Mouse (Mus musculus) adrenal gland, adult (tissue): ENCODE measurements around the gene Pop5.
A peak's percentile ranks its signal among the peaks of the same experiment; 100 is the strongest.

Source experiments
- DNase-seq, 2 experiments: peaks; one replicate each; pipeline ENCODE4 v3.0.0; 2022 to 2023; ENCODE audit warnings: low spot score in 1 of 2; ENCODE audit not compliant: inconsistent age in 2 of 2

The Pop5 gene

GRCm38 (mm10) chr5:115235786-115236263 lies at the start of gene Pop5:
Gene Pop5 (plus strand): TSS chr5:115235836.
- DNase-seq = peak; percentile 89 to 96

GRCm38 (mm10) chr5:115186371-115187073 lies 49.1 kb upstream of the Pop5 start:
- DNase-seq = no peak

GRCm38 (mm10) chr5:115187188-115188131 lies 48.2 kb upstream of the Pop5 start:
- DNase-seq = peak; percentile 93 to 98

- DNase-seq = peak; percentile 58 to 81
Measured at GRCm38 (mm10) chr5:115188824-115189223, 46.8 kb upstream of the Pop5 start.

DNA sequence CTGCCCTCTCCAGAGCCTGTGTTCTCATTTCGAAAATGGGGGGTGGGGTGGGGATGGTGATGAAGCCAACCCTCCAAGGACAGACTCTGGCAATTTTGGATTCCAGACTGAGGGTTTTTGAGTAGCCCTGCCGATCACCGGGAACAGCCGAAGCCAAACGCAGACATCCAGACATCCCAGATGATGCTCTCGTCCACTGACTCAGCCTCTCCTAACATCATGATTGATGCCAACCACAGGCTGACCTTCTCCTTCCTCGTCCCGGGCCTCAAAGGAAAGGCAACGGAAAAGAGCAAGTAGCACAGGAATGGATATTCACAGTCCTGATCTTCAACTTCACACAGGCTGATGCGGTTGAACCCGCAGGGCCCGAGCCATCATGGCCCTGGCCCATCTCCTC lies 45.6 kb upstream of the Pop5 start:
- DNase-seq = peak; percentile 83

- peak; percentile 56 to 76 for DNase-seq
Measured at GRCm38 (mm10) chr5:115191880-115192827, 43.5 kb upstream of the Pop5 start.

DNA sequence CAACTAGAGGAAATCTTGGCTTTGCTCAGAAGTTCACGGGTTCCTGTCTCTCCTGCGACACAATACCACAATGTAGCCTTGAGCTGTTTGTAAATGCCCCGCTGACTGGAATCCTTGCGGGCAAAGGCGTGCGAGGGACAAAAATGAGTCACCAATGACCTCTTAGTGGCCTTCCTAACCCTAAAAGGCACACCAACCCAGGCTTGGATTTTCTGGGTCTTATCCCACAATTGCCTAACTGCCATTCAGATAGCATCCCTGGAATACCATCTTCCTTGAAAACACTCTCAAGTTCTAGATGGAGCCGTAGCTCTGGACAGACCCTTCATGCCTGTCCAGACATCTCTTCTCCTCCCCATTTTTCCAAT lies 42.8 kb upstream of the Pop5 start:
- DNase-seq = peak; percentile 72 to 85

- peak; percentile 86 to 93 for DNase-seq
Measured at GRCm38 (mm10) chr5:115193226-115193625, 42.4 kb upstream of the Pop5 start.

- DNase-seq = peak; percentile 73 to 74
Measured at GRCm38 (mm10) chr5:115193669-115194625, 41.7 kb upstream of the Pop5 start, which contains the start of gene Cabp1. Gene Cabp1 (minus strand): TSS chr5:115194381.

DNA sequence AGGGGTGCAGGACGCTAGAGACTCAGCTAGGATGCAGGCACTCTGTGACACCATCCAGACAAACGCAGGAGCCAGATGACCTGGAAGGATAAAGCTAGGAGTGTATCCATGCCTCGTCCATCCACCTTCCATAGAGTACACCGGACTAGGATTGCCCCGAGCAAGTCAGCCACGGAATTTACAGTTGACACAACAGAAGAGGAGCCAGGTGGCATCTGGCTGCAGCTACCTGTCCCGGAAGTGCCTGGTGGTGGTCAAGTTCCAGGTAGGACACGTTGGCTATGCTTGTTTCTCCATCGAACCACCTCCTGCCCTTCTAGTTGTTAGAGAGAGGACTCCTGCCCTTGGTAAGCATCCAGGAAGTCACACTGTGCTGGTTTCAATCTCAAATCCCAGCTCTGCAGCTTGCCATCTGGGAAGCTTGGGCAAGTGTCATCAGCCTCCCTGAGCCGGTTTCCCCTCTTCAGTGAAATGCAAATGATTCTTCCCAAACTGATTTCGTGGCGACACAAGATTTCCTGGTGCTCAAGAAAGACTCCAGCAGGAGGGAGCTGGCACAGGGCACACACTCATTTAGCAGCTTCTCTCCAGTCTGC lies 40.9 kb upstream of the Pop5 start:
- no peak for DNase-seq

DNA sequence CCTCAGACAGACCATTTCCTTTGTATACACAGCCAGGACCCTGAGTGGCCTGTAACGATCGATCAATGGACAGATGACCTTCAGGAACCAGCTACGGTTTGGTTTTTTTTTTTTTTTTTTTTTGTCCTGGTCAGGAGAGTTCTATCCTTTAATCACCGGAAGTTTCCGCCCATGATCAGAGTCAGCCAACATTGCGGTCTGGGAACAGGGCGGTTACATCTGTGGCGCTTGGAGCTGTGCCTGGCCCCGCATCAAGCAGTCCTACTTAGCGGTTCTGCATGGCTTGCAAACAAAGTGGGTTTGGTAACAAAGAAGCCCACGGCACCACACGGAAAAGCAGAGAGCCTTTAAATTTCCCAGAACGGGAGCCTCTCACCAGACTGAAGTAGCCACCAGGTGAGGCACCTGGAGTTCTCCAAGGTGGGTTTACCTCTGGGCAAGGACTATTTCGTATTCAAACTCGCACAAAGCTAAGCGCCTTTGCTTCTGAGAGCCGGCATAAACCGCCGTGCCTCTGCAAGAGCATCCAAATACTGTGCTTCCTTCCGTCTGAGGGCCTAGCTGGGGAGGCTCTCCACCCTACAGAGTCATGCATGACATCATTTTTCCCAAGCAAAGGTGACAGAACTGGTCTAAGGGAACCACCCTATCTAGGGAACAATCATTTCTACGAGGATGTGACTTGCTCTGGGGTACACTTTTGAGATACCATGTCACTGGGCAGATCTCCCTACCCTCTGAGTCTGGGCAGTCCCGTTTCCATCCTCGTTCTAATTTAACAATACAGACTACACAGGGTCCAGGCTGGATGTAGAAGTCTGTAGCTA lies 31.7 kb upstream of the Pop5 start:
- DNase-seq = peak in 1 of 2 experiments; percentile 28

- peak; percentile 59 to 75 for DNase-seq
Measured at GRCm38 (mm10) chr5:115204562-115205311, 30.9 kb upstream of the Pop5 start.

GRCm38 (mm10) chr5:115207244-115207643 lies 28.4 kb upstream of the Pop5 start:
- no peak for DNase-seq

- DNase-seq = no peak
Measured at GRCm38 (mm10) chr5:115207892-115208291, 27.7 kb upstream of the Pop5 start.

GRCm38 (mm10) chr5:115208601-115209000 lies 27.0 kb upstream of the Pop5 start:
- no peak for DNase-seq

DNA sequence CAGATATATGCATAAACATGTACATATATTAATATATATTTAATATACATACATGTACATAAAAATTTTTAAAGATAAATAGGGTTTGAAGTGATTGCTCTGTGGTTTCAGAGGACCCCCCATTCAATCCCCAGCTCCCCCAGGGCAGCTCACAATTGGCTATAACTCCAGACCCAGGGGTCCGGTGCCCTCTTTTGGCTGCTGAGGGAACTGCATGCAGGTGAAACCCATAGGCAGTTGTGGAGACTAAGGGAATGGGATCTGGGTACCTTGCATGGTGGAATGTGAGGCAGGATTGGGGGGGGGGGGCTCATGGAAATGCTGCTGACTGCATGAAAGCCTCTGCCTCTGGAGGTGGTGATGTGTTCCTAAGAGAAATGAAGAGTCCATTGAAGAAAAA lies 25.3 kb upstream of the Pop5 start:
- peak in 1 of 2 experiments; percentile 73 for DNase-seq

- peak; percentile 75 for DNase-seq
Measured at GRCm38 (mm10) chr5:115212451-115212850, 23.2 kb upstream of the Pop5 start.
